In the genomic region with DNA sequence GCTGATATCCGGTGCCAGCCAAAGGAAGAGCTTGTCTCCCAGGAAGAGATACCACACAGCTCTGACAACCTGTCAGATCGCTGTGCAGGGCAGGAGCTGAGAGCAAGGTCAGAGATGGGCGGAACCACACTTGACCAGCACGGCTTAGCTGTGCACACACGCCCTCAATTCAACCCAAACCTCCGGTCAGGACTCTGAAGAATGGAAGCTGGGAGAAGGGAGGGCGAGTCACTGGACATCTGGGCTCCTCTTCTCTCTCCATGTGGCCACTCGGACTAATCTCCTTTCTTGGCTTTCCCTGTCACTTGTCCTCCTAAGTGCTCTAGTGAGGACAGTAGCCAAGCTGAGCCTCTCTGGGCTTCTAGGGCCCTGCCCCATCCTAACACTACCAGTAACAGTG, we compare ENCODE assay signal across 17 mouse cellular contexts. TPM values are rescaled to one million over a fixed set of nuclear protein-coding genes. Genes with fewer than 3 reads are reported as not detected.
DNase-seq lines count a peak whose midpoint lies in the region; ATAC-seq and TF ChIP-seq lines count a peak whose summit lies in the region.
"Had no signal": no experiment of that assay in that cellular context is flagged by ENCODE, and none has a peak within 500 bp of the region (broad histone marks: within the 10 kb centered on the region; RNA-seq: fewer than 3 reads in every experiment).

No protein-coding gene starts in this region.

- H3K36me3 ChIP-seq in kidney, postnatal 0 days (ENCODE audit: insufficient read depth, low read length): no peaks in the 10 kb centered on the region
- H3K36me3 ChIP-seq in kidney, embryonic 16.5 days (ENCODE audit: insufficient read depth, low read length): no peaks in the 10 kb centered on the region
- H3K36me3 ChIP-seq: embryonic facial prominence, embryonic 13.5 days; kidney, embryonic 15.5 days; liver, embryonic 13.5 days had no signal

- no peak overlapping the region for H3K9ac ChIP-seq in kidney, postnatal 0 days (ENCODE audit: low read depth, low read length)
- H3K9ac ChIP-seq in kidney, embryonic 16.5 days (replicated peaks; ENCODE audit: low read length): no peak overlapping the region
- H3K9ac ChIP-seq: embryonic facial prominence, embryonic 13.5 days; forebrain, embryonic 13.5 days; kidney, embryonic 15.5 days; liver, embryonic 13.5 days had no signal

- peaks cover 18% of the 10 kb centered on the region; the same call in 1 of the 2 replicates for H3K4me1 ChIP-seq in kidney, postnatal 0 days (replicated peaks; ENCODE audit: insufficient read depth, low read length)
- peaks cover 48% of the 10 kb centered on the region for H3K4me1 ChIP-seq in cerebellum, adult 2 months (ENCODE audit: control insufficient read depth, insufficient read depth, low read length)
- peaks cover 52% of the 10 kb centered on the region for H3K4me1 ChIP-seq in kidney, embryonic 16.5 days (ENCODE audit: insufficient read depth, low read length)

- no peak overlapping the region for H3K4me2 ChIP-seq in kidney, postnatal 0 days (ENCODE audit: low read length)
- H3K4me2 ChIP-seq in kidney, embryonic 16.5 days (replicated peaks; ENCODE audit: low read depth, low read length): no peak overlapping the region
- H3K4me2 ChIP-seq: embryonic facial prominence, embryonic 13.5 days; forebrain, embryonic 13.5 days; kidney, embryonic 15.5 days; liver, embryonic 13.5 days; midbrain, embryonic 11.5 days had no signal

- DNase-seq in cerebellum, adult 18-20 months: peak; percentile 32 to 46
- no peak for DNase-seq in kidney, postnatal 0 days (ENCODE audit: low spot score)
- no peak for DNase-seq in kidney, postnatal 14 days
- DNase-seq in cerebellum, adult 2 months: peak; percentile 51 to 62
- DNase-seq in heart, postnatal 4 days: peak; percentile 13
- DNase-seq in thymus, postnatal 14 days: no peak
- DNase-seq: left cerebral cortex, postnatal 4 days; liver, embryonic 13.5 days; lung, postnatal 14 days had no signal

- no peak for ATAC-seq in cerebellum, adult (ENCODE audit: insufficient number of reproducible peaks, low FRiP score, low TSS enrichment)
- ATAC-seq in kidney, postnatal 0 days (replicated peaks; ENCODE audit: low FRiP score, low read depth): no peak
- no peak for ATAC-seq in kidney, embryonic 16.5 days (ENCODE audit: low FRiP score, low TSS enrichment)
- ATAC-seq: activated CD4-positive, CD25-positive, alpha-beta regulatory T cell, adult 4 months; forebrain, embryonic 13.5 days; inflammation-experienced regulatory T-cells, adult 6 months had no signal

- no peak overlapping the region for H3K4me3 ChIP-seq in kidney, postnatal 0 days (replicated peaks; ENCODE audit: low read depth, low read length)
- no peak overlapping the region for H3K4me3 ChIP-seq in cerebellum, adult 2 months (replicated peaks; ENCODE audit: insufficient read depth, low read depth, low read length)
- no peak overlapping the region for H3K4me3 ChIP-seq in kidney, embryonic 16.5 days (ENCODE audit: low read length)
- H3K4me3 ChIP-seq: embryonic facial prominence, embryonic 13.5 days; forebrain, embryonic 13.5 days; kidney, embryonic 15.5 days; liver, embryonic 13.5 days had no signal

- TF ChIP-seq CTCF in kidney, postnatal 0 days (IDR thresholded peaks at IDR 0.05; ENCODE audit: low read depth): no peak
- TF ChIP-seq CTCF in cerebellum, adult 2 months (IDR thresholded peaks at IDR 0.05; ENCODE audit: borderline replicate concordance, insufficient read depth, low read depth, low read length): no peak

- no peaks in the 10 kb centered on the region for H3K27me3 ChIP-seq in kidney, postnatal 0 days (ENCODE audit: insufficient read depth, low read length)
- no peaks in the 10 kb centered on the region for H3K27me3 ChIP-seq in cerebellum, adult 2 months (ENCODE audit: control insufficient read depth, insufficient read depth, low read length)
- H3K27me3 ChIP-seq in kidney, embryonic 16.5 days (ENCODE audit: insufficient read depth, low read length): no peaks in the 10 kb centered on the region
- H3K27me3 ChIP-seq: forebrain, embryonic 13.5 days; kidney, embryonic 15.5 days; liver, embryonic 13.5 days had no signal

- TF ChIP-seq POLR2A in cerebellum, adult 2 months (IDR thresholded peaks at IDR 0.05; ENCODE audit: borderline replicate concordance, insufficient read depth, low read length): no peak

- 0 out of 2 replicates have a peak overlapping the region, but pooled peaks have one; percentile 2 for H3K27ac ChIP-seq in kidney, postnatal 0 days
- no peak overlapping the region for H3K27ac ChIP-seq in cerebellum, adult 2 months (ENCODE audit: insufficient read depth, low read length)
- H3K27ac ChIP-seq in kidney, embryonic 16.5 days (ENCODE audit: low read length): no peak overlapping the region
- H3K27ac ChIP-seq: embryonic facial prominence, embryonic 13.5 days; forebrain, embryonic 13.5 days; kidney, embryonic 15.5 days; liver, embryonic 13.5 days had no signal

- no peaks in the 10 kb centered on the region for H3K9me3 ChIP-seq in kidney, postnatal 0 days (replicated peaks; ENCODE audit: low read length)
- no peaks in the 10 kb centered on the region for H3K9me3 ChIP-seq in kidney, embryonic 16.5 days (ENCODE audit: low read length)
- H3K9me3 ChIP-seq: embryonic facial prominence, embryonic 13.5 days; forebrain, embryonic 13.5 days; kidney, embryonic 15.5 days; liver, embryonic 13.5 days had no signal

- WGBS in kidney, postnatal 0 days: 62% methylated on average over 8 of the region's 8 CpGs
- WGBS in cerebellum, adult 2 months: 31% methylated on average over 8 of the region's 8 CpGs
- WGBS in kidney, embryonic 16.5 days: 66% methylated on average over 8 of the region's 8 CpGs

RNA-seq across cellular contexts. Expression of a gene that starts 53.9 kb away (rescaled TPM):
- 8.2 and 9.4 TPM in 2 replicates for polyA plus RNA-seq in kidney, postnatal 0 days (2015; fragmentation: Nextera tagmentation; extraction: Ambion mirVana)
- 33.3 and 35.6 TPM in 2 replicates for polyA plus RNA-seq in cerebellum, adult 2 months (2012; rRNA removed)
- total RNA-seq in heart, postnatal 4 days (2021): 10 to 100 TPM; 70.1 to 72.6 TPM
- polyA plus RNA-seq in kidney, embryonic 16.5 days (2015; fragmentation: Nextera tagmentation; extraction: Ambion mirVana): 18.1 and 18.3 TPM in 2 replicates

Comparison
In these comparisons a context has a peak if more than half of its experiments do, and no peak if none do; other contexts are left out.
1. DNase-seq: peak in cerebellum, adult 18-20 months (2 of 2), cerebellum, adult 2 months (2 of 2) and heart, postnatal 4 days (single experiment); none in kidney, postnatal 0 days (single experiment), kidney, postnatal 14 days (single experiment) and thymus, postnatal 14 days (single experiment).